In the genomic region with DNA sequence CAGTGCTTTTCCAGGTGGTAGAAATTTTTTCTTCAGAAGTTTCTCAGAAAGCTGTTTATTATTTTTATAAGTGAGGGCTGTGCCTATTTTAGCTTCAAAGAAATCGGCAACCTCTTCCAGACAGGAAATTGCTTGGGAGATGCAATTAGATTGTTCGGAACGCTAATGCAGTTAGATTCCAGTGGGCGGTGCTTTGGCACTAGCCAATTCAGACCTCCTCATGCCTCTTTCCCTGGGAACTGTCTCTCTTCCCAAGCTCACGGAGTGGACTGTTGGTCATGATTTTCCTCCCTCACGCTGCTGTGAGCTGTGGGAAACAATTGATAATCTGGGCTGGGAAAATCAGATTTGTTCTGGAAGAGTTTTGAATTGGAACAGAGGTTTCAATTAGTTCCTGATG, we compare ENCODE assay signal across 8 mouse cellular contexts. TPM values are rescaled to one million over a fixed set of nuclear protein-coding genes. Genes with fewer than 3 reads are reported as not detected.
DNase-seq lines count a peak whose midpoint lies in the region; ATAC-seq and TF ChIP-seq lines count a peak whose summit lies in the region.

No protein-coding gene starts in this region.

- H3K27me3 ChIP-seq in liver, adult 2 months (ENCODE audit: control insufficient read depth, insufficient read depth, low read length): no peaks in the 10 kb centered on the region
- H3K27me3 ChIP-seq in liver, embryonic 12.5 days (replicated peaks): no peaks in the 10 kb centered on the region
- H3K27me3 ChIP-seq in stomach, embryonic 15.5 days (replicated peaks): no peaks in the 10 kb centered on the region

- 56% methylated on average over 6 of the region's 6 CpGs for WGBS in liver, adult 2 months
- WGBS in liver, embryonic 12.5 days (ENCODE audit: insufficient replicate concordance): 39% methylated on average over 6 of the region's 6 CpGs
- 28% methylated on average over 6 of the region's 6 CpGs for WGBS in stomach, embryonic 15.5 days

- H3K9ac ChIP-seq in liver, adult 2 months (ENCODE audit: low read depth, low read length): no peak overlapping the region
- H3K9ac ChIP-seq in liver, embryonic 12.5 days: no peak overlapping the region
- H3K9ac ChIP-seq in stomach, embryonic 15.5 days: no peak overlapping the region

- H3K4me3 ChIP-seq in liver, adult 2 months (ENCODE audit: insufficient read depth, low read depth, low read length): no peak overlapping the region
- H3K4me3 ChIP-seq in liver, embryonic 12.5 days: no peak overlapping the region
- no peak overlapping the region for H3K4me3 ChIP-seq in stomach, embryonic 15.5 days (replicated peaks)

- H3K27ac ChIP-seq in liver, adult 2 months (replicated peaks; ENCODE audit: insufficient read depth, low read depth, low read length): no peak overlapping the region
- H3K27ac ChIP-seq in liver, embryonic 12.5 days: no peak overlapping the region
- H3K27ac ChIP-seq in stomach, embryonic 15.5 days: peak overlapping the region; percentile 48

- peak; percentile 25 for DNase-seq in liver, adult 2 months (ENCODE audit: extremely low read depth, low read depth, low spot score)
- peak; percentile 56 for DNase-seq in heart, adult 8-10 months (ENCODE audit: low spot score)
- peak; percentile 51 for DNase-seq in kidney, postnatal 14 days
- DNase-seq in urinary bladder, postnatal 25 days (ENCODE audit: low spot score): no peak
- DNase-seq in cerebellum, postnatal 14 days: no peak

- no peak overlapping the region for H3K4me2 ChIP-seq in liver, embryonic 12.5 days
- peak overlapping the region; percentile 24 for H3K4me2 ChIP-seq in stomach, embryonic 15.5 days

- no peak for ATAC-seq in liver, embryonic 12.5 days
- ATAC-seq in stomach, embryonic 15.5 days (ENCODE audit: insufficient read depth, low FRiP score, low read depth): no peak
- no peak for ATAC-seq in megakaryocyte progenitor cell, adult 5-6 weeks (replicated peaks; ENCODE audit: poor library complexity)

- no peak for TF ChIP-seq POLR2A in liver, adult 2 months (IDR thresholded peaks at IDR 0.05; ENCODE audit: extremely low read depth, insufficient read depth, low read length)

- no peak for TF ChIP-seq CTCF in liver, adult 2 months (IDR thresholded peaks at IDR 0.05; ENCODE audit: low read depth, low read length)

- no peaks in the 10 kb centered on the region for H3K9me3 ChIP-seq in liver, embryonic 12.5 days (replicated peaks)
- H3K9me3 ChIP-seq in stomach, embryonic 15.5 days: no peaks in the 10 kb centered on the region

- H3K79me2 ChIP-seq in liver, adult 2 months (ENCODE audit: control insufficient read depth, insufficient read depth, low read length): no peaks in the 10 kb centered on the region

- no peaks in the 10 kb centered on the region for H3K4me1 ChIP-seq in liver, adult 2 months (ENCODE audit: control insufficient read depth, insufficient read depth, low read length)
- peaks cover 14% of the 10 kb centered on the region for H3K4me1 ChIP-seq in liver, embryonic 12.5 days
- H3K4me1 ChIP-seq in stomach, embryonic 15.5 days: 0 out of 2 replicates have a peak, but pooled peaks cover 6% of the 10 kb centered on the region

- no peaks in the 10 kb centered on the region for H3K36me3 ChIP-seq in liver, adult 2 months (ENCODE audit: control insufficient read depth, insufficient read depth, low read length)
- H3K36me3 ChIP-seq in liver, embryonic 12.5 days: no peaks in the 10 kb centered on the region
- no peaks in the 10 kb centered on the region for H3K36me3 ChIP-seq in stomach, embryonic 15.5 days

RNA-seq across cellular contexts. Expression of a gene that starts 15.1 kb away (rescaled TPM):
- 5.1 and 7.9 TPM in 2 replicates for total RNA-seq in liver, adult 2 months (2014; rRNA removed)
- polyA plus RNA-seq in liver, adult 2 months (2012; rRNA removed): 5.0 and 5.8 TPM in 2 replicates
- 13.1 and 14.6 TPM in 2 replicates for polyA plus RNA-seq in liver, embryonic 12.5 days (2016; fragmentation: Nextera tagmentation; extraction: Ambion mirVana)
- total RNA-seq in heart, adult 8-10 months (2022): 10 to 100 TPM; 33.6 to 43.1 (median 40.6) TPM
- 15.5 and 16.8 TPM in 2 replicates for polyA plus RNA-seq in stomach, embryonic 15.5 days (2015; fragmentation: Nextera tagmentation; extraction: Ambion mirVana)
- 3.5 and 6.0 TPM in 2 replicates for total RNA-seq in megakaryocyte progenitor cell, adult 5-6 weeks (2015)
- total RNA-seq in megakaryocyte progenitor cell, adult 5-6 weeks (2017): 2.7 and 3.0 TPM in 2 replicates

Comparison
In these comparisons a context has a peak if more than half of its experiments do, and no peak if none do; other contexts are left out.
1. DNase-seq: peak in liver, adult 2 months (single experiment), heart, adult 8-10 months (single experiment) and kidney, postnatal 14 days (single experiment); none in urinary bladder, postnatal 25 days (single experiment) and cerebellum, postnatal 14 days (0 of 2).